Mouse (Mus musculus) thymus, postnatal 14 days (tissue): ENCODE results near the gene Gm21663.
"Not testable (repeated sequence)": the region's sequence is repeated elsewhere in the genome, so short reads cannot be mapped to it uniquely, and the experiment has no call there.

Experiments used
- DNase-seq: peaks from one replicate; pipeline ENCODE4 v3.0.0; 2021

Gm21663 gene

DNA sequence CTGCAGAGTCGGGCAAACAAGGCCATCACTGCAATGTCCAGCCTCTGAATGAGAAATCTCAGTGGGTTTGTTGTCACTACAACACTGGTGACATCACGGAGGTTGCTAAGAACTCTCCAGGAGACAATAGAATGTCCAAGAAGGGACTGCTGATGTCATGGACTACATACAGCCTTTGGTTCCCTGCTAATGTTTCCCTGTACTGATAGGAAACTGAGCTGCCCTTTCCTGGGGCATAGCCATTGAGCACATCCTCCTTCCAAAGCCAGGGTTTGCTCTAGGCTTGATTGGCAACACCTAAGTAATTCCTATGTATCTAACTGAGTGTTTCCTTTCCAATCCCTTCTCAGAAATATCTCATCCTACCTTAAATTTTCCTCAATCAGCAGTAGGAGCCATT lies at the start of gene Gm21663:
Gene Gm21663, minus strand, starts transcription at position 101 of the 400 bp plus-strand sequence.
- not testable (repeated sequence) for DNase-seq

DNA sequence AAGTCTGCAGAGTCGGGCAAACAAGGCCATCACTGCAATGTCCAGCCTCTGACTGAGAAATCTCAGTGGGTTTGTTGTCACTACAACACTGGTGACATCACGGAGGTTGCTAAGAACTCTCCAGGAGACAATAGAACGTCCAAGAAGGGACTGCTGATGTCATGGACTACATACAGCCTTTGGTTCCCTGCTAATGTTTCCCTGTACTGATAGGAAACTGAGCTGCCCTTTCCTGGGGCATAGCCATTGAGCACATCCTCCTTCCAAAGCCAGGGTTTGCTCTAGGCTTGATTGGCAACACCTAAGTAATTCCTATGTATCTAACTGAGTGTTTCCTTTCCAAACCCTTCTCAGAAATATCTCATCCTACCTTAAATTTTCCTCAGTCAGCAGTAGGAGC lies 46.4 kb upstream of the Gm21663 start, which contains the start of gene Gm21698:
Gene Gm21698, minus strand, starts transcription at position 101 of the 400 bp plus-strand sequence.
- not testable (repeated sequence) for DNase-seq

DNA sequence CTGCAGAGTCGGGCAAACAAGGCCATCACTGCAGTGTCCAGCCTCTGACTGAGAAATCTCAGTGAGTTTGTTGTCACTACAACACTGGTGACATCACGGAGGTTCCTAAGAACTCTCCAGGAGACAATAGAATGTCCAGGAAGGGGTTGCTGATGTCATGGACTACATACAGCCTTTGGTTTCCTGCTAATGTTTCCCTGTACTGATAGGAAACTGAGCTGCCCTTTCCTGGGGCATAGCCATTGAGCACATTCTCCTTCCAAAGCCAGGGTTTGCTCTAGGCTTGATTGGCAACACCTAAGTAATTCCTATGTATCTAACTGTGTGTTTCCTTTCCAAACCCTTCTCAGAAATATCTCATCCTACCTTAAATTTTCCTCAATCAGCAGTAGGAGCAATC lies 30.4 kb upstream of the Gm21663 start, which contains the start of gene Gm21680:
Gene Gm21680, minus strand, starts transcription at position 101 of the 400 bp plus-strand sequence.
- DNase-seq, result not testable (repeated sequence)

DNA sequence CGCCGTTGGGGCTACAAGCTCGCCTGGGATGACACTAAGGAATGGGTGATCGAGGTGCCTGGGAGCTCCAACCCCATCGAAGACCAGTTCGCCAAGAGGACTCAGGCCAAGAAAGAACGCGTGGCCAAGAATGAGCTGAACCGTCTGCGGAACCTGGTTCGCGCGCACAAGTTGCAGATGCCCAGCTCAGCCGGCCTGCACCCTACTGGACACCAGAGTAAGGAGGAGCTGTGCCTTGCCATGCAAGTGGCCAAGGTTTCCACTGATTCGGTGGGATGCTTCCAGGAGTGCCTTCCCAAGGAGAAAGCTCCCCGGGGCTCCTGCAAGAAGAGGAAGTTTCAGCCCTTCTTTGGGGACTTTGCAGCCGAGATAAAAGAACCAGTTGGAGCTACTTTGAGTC lies 14.9 kb upstream of the Gm21663 start:
- DNase-seq, result not testable (repeated sequence)

DNA sequence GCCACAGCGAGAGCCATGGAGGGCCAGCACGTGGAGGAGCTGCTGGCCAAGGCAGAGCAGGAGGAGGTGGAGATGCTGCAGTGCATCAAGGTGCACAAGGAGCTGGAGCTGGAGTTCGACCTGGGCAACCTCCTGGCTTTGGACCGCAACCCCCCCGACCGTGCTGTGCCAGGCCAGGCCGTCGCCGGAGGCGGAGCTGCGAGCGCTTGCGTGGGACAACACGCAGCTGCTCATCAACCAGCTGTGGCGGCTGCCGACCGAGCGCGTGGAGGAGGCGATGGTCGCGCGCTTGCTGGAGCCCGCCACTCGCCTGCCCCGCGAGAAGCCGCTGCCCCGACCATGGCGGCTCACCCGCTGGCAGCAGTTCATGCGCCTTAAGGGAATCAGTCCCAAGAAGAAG lies 14.4 kb upstream of the Gm21663 start:
- not testable (repeated sequence) for DNase-seq

DNA sequence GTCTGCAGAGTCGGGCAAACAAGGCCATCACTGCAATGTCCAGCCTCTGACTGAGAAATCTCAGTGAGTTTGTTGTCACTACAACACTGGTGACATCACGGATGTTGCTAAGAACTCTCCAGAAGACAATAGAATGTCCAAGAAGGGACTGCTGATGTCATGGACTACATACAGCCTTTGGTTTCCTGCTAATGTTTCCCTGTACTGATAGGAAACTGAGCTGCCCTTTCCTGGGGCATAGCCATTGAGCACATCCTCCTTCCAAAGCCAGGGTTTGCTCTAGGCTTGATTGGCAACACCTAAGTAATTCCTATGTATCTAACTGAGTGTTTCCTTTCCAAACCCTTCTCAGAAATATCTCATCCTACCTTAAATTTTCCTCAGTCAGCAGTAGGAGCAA lies 12.1 kb upstream of the Gm21663 start, which contains the start of gene Gm21671:
Gene Gm21671, minus strand, starts transcription at position 101 of the 400 bp plus-strand sequence.
- DNase-seq, result not testable (repeated sequence)

DNA sequence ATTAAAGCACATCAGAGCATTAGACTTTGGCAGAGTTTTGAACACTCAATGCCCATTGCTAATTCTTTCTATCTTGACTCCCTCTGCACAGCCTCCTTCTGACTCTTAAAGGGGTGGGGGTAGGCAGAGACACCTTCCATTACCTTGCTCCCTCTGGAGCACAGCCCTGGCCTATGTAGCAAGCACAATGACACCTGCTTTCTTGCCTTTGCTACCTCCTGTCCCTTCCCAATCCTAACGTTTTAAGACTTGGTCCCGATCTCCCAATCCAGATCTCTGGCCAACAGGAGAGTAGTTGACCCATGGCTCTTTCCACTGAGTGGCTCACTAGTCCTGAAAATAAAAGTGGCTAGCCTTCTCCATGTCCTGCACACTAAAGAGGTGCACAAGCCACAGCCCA lies 3.2 kb upstream of the Gm21663 start:
- not testable (repeated sequence) for DNase-seq

DNA sequence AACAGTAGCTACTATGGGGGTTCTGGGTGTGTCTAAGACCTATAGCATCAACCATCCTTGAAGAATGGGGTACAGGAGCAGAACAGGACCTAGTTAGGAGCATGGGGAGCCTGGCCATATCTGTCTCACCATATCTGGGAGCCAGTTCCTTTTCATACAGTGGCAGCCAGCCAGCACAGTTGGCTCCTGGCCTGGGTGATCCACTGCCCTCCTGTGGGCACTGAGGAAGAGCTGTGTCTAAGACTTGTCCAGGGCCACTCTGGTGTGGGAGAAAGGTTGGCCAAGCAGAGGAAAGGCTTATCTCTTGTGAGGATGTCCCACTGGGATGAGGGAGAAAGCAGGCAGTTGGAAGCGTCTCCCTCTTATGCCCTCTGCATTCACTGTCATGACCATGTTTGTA lies 50.9 kb downstream of the Gm21663 start:
- DNase-seq, result no peak

DNA sequence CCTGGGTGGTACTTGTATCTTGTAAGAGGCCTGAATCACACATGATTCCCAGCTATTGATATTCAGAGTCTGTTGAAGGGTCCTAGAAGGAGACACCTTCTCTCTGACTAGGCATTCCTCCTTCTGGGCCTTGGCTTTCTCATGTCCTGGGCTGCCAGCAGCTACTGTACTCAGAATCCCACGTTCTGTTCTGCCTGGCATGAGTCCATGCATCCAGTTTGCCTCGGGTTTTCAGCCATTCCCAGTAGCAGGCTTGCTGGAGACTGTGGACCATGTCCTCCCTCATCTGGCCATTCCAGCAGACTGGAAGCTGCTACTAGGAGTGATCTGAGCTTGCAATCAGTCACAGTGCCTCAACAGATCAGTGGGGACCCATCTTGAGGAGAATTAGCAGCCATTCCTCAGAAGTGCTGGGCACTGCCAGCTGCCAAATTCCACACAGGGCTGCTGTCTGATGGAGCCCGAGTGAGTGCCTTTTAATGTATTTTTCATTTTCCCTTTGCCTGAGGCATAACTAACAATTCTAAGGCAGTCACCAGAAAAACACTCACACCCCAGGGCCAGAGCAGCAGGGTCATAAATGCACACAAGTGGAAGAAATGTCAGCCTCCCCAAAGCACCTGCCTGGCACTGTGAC lies 52.3 kb downstream of the Gm21663 start:
- DNase-seq, result no peak

DNA sequence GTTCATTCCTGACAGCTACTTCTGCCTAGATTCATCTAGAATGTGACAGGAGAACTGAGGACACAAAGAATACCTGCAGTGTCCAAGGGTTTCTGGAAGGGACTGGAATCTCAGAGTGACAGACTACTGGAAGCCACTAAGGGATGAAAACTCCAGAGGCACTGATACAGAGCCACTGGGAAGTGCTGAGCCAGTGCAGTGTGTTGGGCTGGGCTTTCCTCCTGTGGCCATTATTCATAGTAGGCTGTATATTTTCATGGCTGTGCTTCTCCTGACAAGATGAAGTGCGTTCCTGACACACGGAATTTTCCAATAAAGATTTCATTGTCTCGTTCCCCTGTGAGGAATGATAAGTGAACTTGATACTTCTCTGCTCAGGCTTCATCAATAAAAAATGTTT lies 55.5 kb downstream of the Gm21663 start:
- no peak for DNase-seq
